Mouse (Mus musculus) liver, embryonic 14.5 days (tissue): Measurements from ENCODE around the gene Cfap97d2. TPM values are rescaled to one million over a fixed set of nuclear protein-coding genes. Genes with fewer than 3 reads are reported as not detected.

ENCODE experiments used
- ATAC-seq: fragments of 200-750 bp; cut with Nextera tagmentation; 2 replicates; pipeline ENCODE4 v1.8.0; 2017; ENCODE audit warnings: moderate number of reproducible peaks, mild to moderate bottlenecking, moderate library complexity; ENCODE audit not compliant: insufficient read depth
- DNase-seq, 3 experiments: peaks; one replicate each; pipeline ENCODE4 v3.0.0-alpha.2; 2012 to 2013; ENCODE audit warnings: low read depth in 3 of 3, low spot score in 3 of 3
- H3K27ac ChIP-seq: fragments of 300-500 bp; sonication (generic); 2 replicates; pipeline ENCODE4 v1.5.1; 2014; ENCODE audit warnings: moderate library complexity, mild to moderate bottlenecking, control low read depth, inconsistent platforms
- H3K27me3 ChIP-seq: fragments of 300-500 bp; sonication (generic); 2 replicates; pipeline ENCODE4 v1.6.1; 2014; ENCODE audit warnings: mild to moderate bottlenecking, low read length, moderate library complexity; ENCODE audit not compliant: control insufficient read depth, insufficient read depth
- H3K36me3 ChIP-seq: fragments of 300-500 bp; sonication (generic); replicated peaks from 2 replicates; pipeline ENCODE4 v1.6.1; 2014; ENCODE audit warnings: low read depth; ENCODE audit not compliant: control insufficient read depth, insufficient read depth
- H3K4me1 ChIP-seq, 2 experiments: fragments of 200-500 bp in 1 of 2; fragments of 300-500 bp in 1 of 2; sonication (generic) in 1 of 2; replicated peaks; 2 replicates each; pipeline ENCODE4 v1.6.1; 2012 to 2014; ENCODE audit warnings: antibody characterized with exemption in 1 of 2, inconsistent platforms in 1 of 2, low read length in 1 of 2; ENCODE audit not compliant: control insufficient read depth in 2 of 2, insufficient read depth in 2 of 2
- H3K4me2 ChIP-seq: fragments of 300-500 bp; sonication (generic); 2 replicates; pipeline ENCODE4 v1.6.1; 2014; ENCODE audit warnings: low read depth, mild to moderate bottlenecking, control low read depth, moderate library complexity
- H3K4me3 ChIP-seq, 2 experiments: fragments of 200-500 bp in 1 of 2; fragments of 300-500 bp in 1 of 2; sonication (generic) in 1 of 2; 2 replicates each; pipeline ENCODE4 v1.5.1; 2012 to 2014; ENCODE audit warnings: low read depth in 2 of 2, low read length in 2 of 2, mild to moderate bottlenecking in 2 of 2, control low read depth in 1 of 2, inconsistent platforms in 1 of 2, moderate library complexity in 1 of 2; ENCODE audit not compliant: insufficient read depth in 1 of 2
- H3K9ac ChIP-seq: fragments of 300-500 bp; sonication (generic); replicated peaks from 2 replicates; pipeline ENCODE4 v1.6.1; 2014; ENCODE audit warnings: mild to moderate bottlenecking, control low read depth, moderate library complexity
- H3K9me3 ChIP-seq: fragments of 300-500 bp; sonication (generic); 2 replicates; pipeline ENCODE4 v1.6.1; 2016; ENCODE audit warnings: low read length, mixed read lengths; ENCODE audit not compliant: control insufficient read depth
- CTCF ChIP-seq: IDR thresholded peaks from 2 replicates; pipeline ENCODE4 v1.5.1; 2016; ENCODE audit warnings: antibody characterized with exemption, low read depth, control low read depth
- EP300 ChIP-seq: IDR thresholded peaks from 2 replicates; pipeline ENCODE4 v1.6.1; 2016; ENCODE audit warnings: antibody characterized with exemption, low read depth
- WGBS: fragments of 180-500 bp; shearing (Covaris S2); extraction: QIAGEN DNeasy Blood & Tissue Kit; methylation state at CpG from one replicate; pipeline ENCODE4 v1.1.7; 2014; ENCODE audit not compliant: insufficient replicate concordance; 5-methylcytosine and 5-hydroxymethylcytosine counted together
- polyA plus RNA-seq, 2 experiments: library from polyadenylated mRNA; depleted of rRNA in 1 of 2; stranded (reverse) in 1 of 2; unstranded in 1 of 2; fragments of >200 nt; fragmentation: Nextera tagmentation in 1 of 2; extraction: Ambion mirVana in 1 of 2; gene quantifications; 2 replicates each; pipeline versions ENCODE4 v1.2.1 to v1.2.3; 2012 to 2014

The Cfap97d2 gene
- polyA plus RNA-seq (2012; rRNA removed) (0.02 TPM in 1 of 2 replicates, not detected in the other), polyA plus RNA-seq (2014; fragmentation: Nextera tagmentation; extraction: Ambion mirVana) (not detected in 2 replicates)

GRCm38 (mm10) chr8:13705668-13706067 is at the start of gene Cfap97d2:
Gene Cfap97d2, plus strand, starts transcription at chr8:13705889.
- Histone ChIP-seq H3K9me3 (no peaks in the 10 kb centered on the region), H3K4me2 (no peak within 1 kb of the TSS), H3K9ac (no peak within 1 kb of the TSS), H3K4me1 (peaks cover 0 to 4% of the 10 kb centered on the region in 2 experiments; a peak in 1 of 4 replicates), H3K27ac (no peak within 1 kb of the TSS), H3K36me3 (no peaks in the 10 kb centered on the region), H3K4me3 (no peak within 1 kb of the TSS), H3K27me3 (no peaks in the 10 kb centered on the region)
- TF ChIP-seq CTCF (no peak), EP300 (no peak)
- WGBS: 35% methylated on average over 5 of the region's 5 CpGs
- ATAC-seq: no peak
- no peak for DNase-seq

GRCm38 (mm10) chr8:13657479-13657878 is 48.2 kb upstream of the Cfap97d2 start:
- Histone ChIP-seq H3K9me3 (no peaks in the 10 kb centered on the region), H3K9ac (no peak overlapping the region), H3K4me2 (no peak overlapping the region), H3K27me3 (no peaks in the 10 kb centered on the region), H3K27ac (no peak overlapping the region), H3K4me1 (peaks cover 0 to 2% of the 10 kb centered on the region in 2 experiments; a peak in 1 of 4 replicates), H3K4me3 (no peak overlapping the region), H3K36me3 (no peaks in the 10 kb centered on the region)
- DNase-seq (no peak), ATAC-seq (no peak)
- TF ChIP-seq EP300 (no peak), CTCF (no peak)
- WGBS: 66% methylated on average over 12 of the region's 12 CpGs

GRCm38 (mm10) chr8:13660323-13660722 is 45.4 kb upstream of the Cfap97d2 start:
- H3K9ac ChIP-seq: no peak overlapping the region
- H3K4me1 ChIP-seq: peaks cover 0 to 8% of the 10 kb centered on the region in 2 experiments; a peak in 2 of 4 replicates
- WGBS: 63% methylated on average over 13 of the region's 13 CpGs
- H3K4me2 ChIP-seq: no peak overlapping the region
- H3K4me3 ChIP-seq: no peak overlapping the region
- no peaks in the 10 kb centered on the region for H3K9me3 ChIP-seq
- DNase-seq (no peak), ATAC-seq (no peak)
- no peaks in the 10 kb centered on the region for H3K27me3 ChIP-seq
- TF ChIP-seq CTCF (no peak), EP300 (no peak)
- no peaks in the 10 kb centered on the region for H3K36me3 ChIP-seq
- no peak overlapping the region for H3K27ac ChIP-seq

DNA sequence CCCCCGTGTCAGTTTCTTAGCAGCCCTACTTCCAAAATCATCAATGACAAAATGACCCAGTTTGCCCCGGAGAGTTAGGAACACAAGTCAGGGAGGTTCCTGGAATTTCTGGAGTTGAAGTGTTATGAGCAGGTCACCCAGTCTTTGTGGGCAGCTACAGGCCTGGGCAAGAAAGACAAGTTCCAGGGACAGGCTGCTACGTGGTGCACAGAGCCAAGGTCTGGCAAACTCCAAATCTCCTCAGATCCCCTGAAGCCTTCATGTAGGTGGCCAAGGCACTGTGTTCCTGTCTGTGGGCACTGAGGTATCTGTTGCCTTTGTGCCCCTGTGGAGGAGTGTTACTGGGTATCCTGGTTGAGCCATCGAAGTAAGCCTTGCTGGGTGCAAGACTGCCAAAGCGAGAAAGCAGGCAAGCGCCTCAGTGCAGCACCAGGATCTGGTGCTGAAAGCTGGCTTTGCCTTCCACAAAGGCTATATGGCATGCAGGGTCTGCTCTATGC is 40.9 kb upstream of the Cfap97d2 start:
- H3K36me3 ChIP-seq: no peaks in the 10 kb centered on the region
- no peak overlapping the region for H3K4me3 ChIP-seq
- H3K27me3 ChIP-seq: no peaks in the 10 kb centered on the region
- peaks cover 0 to 20% of the 10 kb centered on the region in 2 experiments; a peak in 2 of 4 replicates for H3K4me1 ChIP-seq
- no peak overlapping the region for H3K27ac ChIP-seq
- no peak for TF ChIP-seq EP300
- TF ChIP-seq CTCF: no peak
- H3K9me3 ChIP-seq: no peaks in the 10 kb centered on the region
- DNase-seq (no peak), ATAC-seq (no peak)
- H3K9ac ChIP-seq: no peak overlapping the region
- no peak overlapping the region for H3K4me2 ChIP-seq
- WGBS: 67% methylated on average over 6 of the region's 6 CpGs

GRCm38 (mm10) chr8:13665538-13665937 is 40.2 kb upstream of the Cfap97d2 start:
- Histone ChIP-seq H3K4me1 (peaks cover 0 to 23% of the 10 kb centered on the region in 2 experiments; a peak in 2 of 4 replicates), H3K9me3 (no peaks in the 10 kb centered on the region), H3K36me3 (no peaks in the 10 kb centered on the region), H3K27me3 (no peaks in the 10 kb centered on the region), H3K27ac (no peak overlapping the region), H3K4me2 (no peak overlapping the region), H3K9ac (no peak overlapping the region), H3K4me3 (no peak overlapping the region)
- 69% methylated on average over 4 of the region's 4 CpGs for WGBS
- no peak for TF ChIP-seq EP300
- no peak for TF ChIP-seq CTCF
- DNase-seq: no peak
- no peak for ATAC-seq
